Mouse (Mus musculus): ENCODE results near the gene Col16a1. TPM values are rescaled to one million over a fixed set of nuclear protein-coding genes. Genes with fewer than 3 reads are reported as not detected.

The Col16a1 gene
- polyA plus RNA-seq, 1 experiment from 2014 or later: 9.9 TPM

- DNase-seq (ENCODE audit: low spot score) (no peak), ATAC-seq (ENCODE audit: low FRiP score) (no peak)
- H3K36me3 ChIP-seq (ENCODE audit: control insufficient read depth, insufficient read depth, low read length): no peaks in the 10 kb centered on the region
- no peaks in the 10 kb centered on the region for H3K9me3 ChIP-seq (ENCODE audit: control insufficient read depth, low read length)
- no peak overlapping the region for H3K27ac ChIP-seq (ENCODE audit: low read depth, low read length)
- no peak overlapping the region for H3K4me2 ChIP-seq (replicated peaks; ENCODE audit: low read depth, low read length)
- H3K4me1 ChIP-seq (replicated peaks; ENCODE audit: control insufficient read depth, insufficient read depth, low read length): no peaks in the 10 kb centered on the region
- 76% methylated on average over 6 of the region's 6 CpGs for WGBS
- H3K4me3 ChIP-seq (ENCODE audit: low read depth, low read length): no peak overlapping the region
- H3K9ac ChIP-seq (ENCODE audit: low read depth, low read length): no peak overlapping the region
- H3K27me3 ChIP-seq (ENCODE audit: control insufficient read depth, insufficient read depth, low read length): peaks cover 6% of the 10 kb centered on the region
Observed at GRCm38 (mm10) chr4:130133399-130133798, 85.8 kb downstream of the Col16a1 start.

- Histone ChIP-seq H3K4me3 (ENCODE audit: low read depth, low read length) (peak overlapping the region; percentile 41), H3K36me3 (ENCODE audit: control insufficient read depth, insufficient read depth, low read length) (no peaks in the 10 kb centered on the region), H3K4me1 (replicated peaks; ENCODE audit: control insufficient read depth, insufficient read depth, low read length) (peaks cover 4% of the 10 kb centered on the region; the same call in 1 of the 2 replicates), H3K9ac (ENCODE audit: low read depth, low read length) (peak overlapping the region; percentile 48; the same call in 1 of the 2 replicates), H3K27ac (ENCODE audit: low read depth, low read length) (no peak overlapping the region), H3K27me3 (ENCODE audit: control insufficient read depth, insufficient read depth, low read length) (peaks cover 31% of the 10 kb centered on the region), H3K4me2 (replicated peaks; ENCODE audit: low read depth, low read length) (peak overlapping the region; percentile 84), H3K9me3 (ENCODE audit: control insufficient read depth, low read length) (no peaks in the 10 kb centered on the region)
- under 1% methylated on average over 54 of the region's 57 CpGs for WGBS
- peak; percentile 70 for ATAC-seq (ENCODE audit: low FRiP score)
- DNase-seq (ENCODE audit: low spot score): peak; percentile 90
Observed at GRCm38 (mm10) chr4:130138441-130139213, 91.0 kb downstream of the Col16a1 start.

GRCm38 (mm10) chr4:130139214-130139492 lies 91.5 kb downstream of the Col16a1 start, which contains the start of gene Hcrtr1:
Gene Hcrtr1 (minus strand): TSS chr4:130139359.
- Histone ChIP-seq H3K4me1 (replicated peaks; ENCODE audit: control insufficient read depth, insufficient read depth, low read length) (peaks cover 4% of the 10 kb centered on the region; the same call in 1 of the 2 replicates), H3K9me3 (ENCODE audit: control insufficient read depth, low read length) (no peaks in the 10 kb centered on the region), H3K9ac (ENCODE audit: low read depth, low read length) (peak within 1 kb of the TSS; percentile 48; the same call in 1 of the 2 replicates), H3K27me3 (ENCODE audit: control insufficient read depth, insufficient read depth, low read length) (peaks cover 31% of the 10 kb centered on the region), H3K4me2 (replicated peaks; ENCODE audit: low read depth, low read length) (peak within 1 kb of the TSS; percentile 84), H3K36me3 (ENCODE audit: control insufficient read depth, insufficient read depth, low read length) (no peaks in the 10 kb centered on the region), H3K27ac (ENCODE audit: low read depth, low read length) (no peak within 1 kb of the TSS), H3K4me3 (ENCODE audit: low read depth, low read length) (peak within 1 kb of the TSS; percentile 41)
- 3% methylated on average over 15 of the region's 15 CpGs for WGBS
- no peak; the same call in 1 of the 2 replicates for ATAC-seq (ENCODE audit: low FRiP score)
- no peak for DNase-seq (ENCODE audit: low spot score)

- Histone ChIP-seq H3K27ac (ENCODE audit: low read depth, low read length) (no peak overlapping the region), H3K9ac (ENCODE audit: low read depth, low read length) (no peak overlapping the region), H3K9me3 (ENCODE audit: control insufficient read depth, low read length) (no peaks in the 10 kb centered on the region), H3K4me2 (replicated peaks; ENCODE audit: low read depth, low read length) (no peak overlapping the region; the same call in 1 of the 2 replicates), H3K4me3 (ENCODE audit: low read depth, low read length) (no peak overlapping the region), H3K36me3 (ENCODE audit: control insufficient read depth, insufficient read depth, low read length) (no peaks in the 10 kb centered on the region), H3K27me3 (ENCODE audit: control insufficient read depth, insufficient read depth, low read length) (peaks cover 31% of the 10 kb centered on the region), H3K4me1 (replicated peaks; ENCODE audit: control insufficient read depth, insufficient read depth, low read length) (peaks cover 4% of the 10 kb centered on the region; the same call in 1 of the 2 replicates)
- ATAC-seq (ENCODE audit: low FRiP score): peak; percentile 37; the same call in 1 of the 2 replicates
- DNase-seq (ENCODE audit: low spot score): peak; percentile 45
- WGBS: 61% methylated on average over 9 of the region's 9 CpGs
Observed at GRCm38 (mm10) chr4:130140992-130141402, 93.4 kb downstream of the Col16a1 start.

GRCm38 (mm10) chr4:130141786-130142185 lies 94.1 kb downstream of the Col16a1 start:
- Histone ChIP-seq H3K4me3 (ENCODE audit: low read depth, low read length) (no peak overlapping the region), H3K9me3 (ENCODE audit: control insufficient read depth, low read length) (no peaks in the 10 kb centered on the region), H3K9ac (ENCODE audit: low read depth, low read length) (no peak overlapping the region), H3K27me3 (ENCODE audit: control insufficient read depth, insufficient read depth, low read length) (peaks cover 31% of the 10 kb centered on the region), H3K36me3 (ENCODE audit: control insufficient read depth, insufficient read depth, low read length) (no peaks in the 10 kb centered on the region), H3K27ac (ENCODE audit: low read depth, low read length) (no peak overlapping the region), H3K4me2 (replicated peaks; ENCODE audit: low read depth, low read length) (no peak overlapping the region), H3K4me1 (replicated peaks; ENCODE audit: control insufficient read depth, insufficient read depth, low read length) (peaks cover 4% of the 10 kb centered on the region; the same call in 1 of the 2 replicates)
- ATAC-seq (ENCODE audit: low FRiP score) (no peak), DNase-seq (ENCODE audit: low spot score) (no peak)
- 66% methylated on average over 3 of the region's 3 CpGs for WGBS

- Histone ChIP-seq H3K4me3 (ENCODE audit: low read depth, low read length) (no peak overlapping the region), H3K9me3 (ENCODE audit: control insufficient read depth, low read length) (no peaks in the 10 kb centered on the region), H3K27ac (ENCODE audit: low read depth, low read length) (no peak overlapping the region), H3K4me2 (replicated peaks; ENCODE audit: low read depth, low read length) (no peak overlapping the region), H3K9ac (ENCODE audit: low read depth, low read length) (no peak overlapping the region), H3K27me3 (ENCODE audit: control insufficient read depth, insufficient read depth, low read length) (no peaks in the 10 kb centered on the region), H3K36me3 (ENCODE audit: control insufficient read depth, insufficient read depth, low read length) (no peaks in the 10 kb centered on the region), H3K4me1 (replicated peaks; ENCODE audit: control insufficient read depth, insufficient read depth, low read length) (no peaks in the 10 kb centered on the region)
- DNase-seq (ENCODE audit: low spot score): no peak
- 86% methylated on average over 10 of the region's 10 CpGs for WGBS
- ATAC-seq (ENCODE audit: low FRiP score): no peak
Observed at GRCm38 (mm10) chr4:130148405-130148804, 100.8 kb downstream of the Col16a1 start.

Other genes starting within 250 kb of the Col16a1 start
- gene Ptp4a2, start 236.6 kb upstream of the Col16a1 start, polyA plus RNA-seq (2014; fragmentation: Nextera tagmentation; extraction: Ambion mirVana): 307 and 318 TPM in 2 replicates
- 0.08 TPM in 1 of 2 replicates, not detected in the other for gene Spocd1, start 118.6 kb upstream of the Col16a1 start, polyA plus RNA-seq (2014; fragmentation: Nextera tagmentation; extraction: Ambion mirVana)
- gene Adgrb2, start 63.0 kb upstream of the Col16a1 start, polyA plus RNA-seq (2014; fragmentation: Nextera tagmentation; extraction: Ambion mirVana): 4.5 and 6.3 TPM in 2 replicates
- gene Pef1, start 54.7 kb downstream of the Col16a1 start, polyA plus RNA-seq (2014; fragmentation: Nextera tagmentation; extraction: Ambion mirVana): 71.4 and 72.4 TPM in 2 replicates
- 0.46 and 0.59 TPM in 2 replicates for gene Hcrtr1, start 91.5 kb downstream of the Col16a1 start, polyA plus RNA-seq (2014; fragmentation: Nextera tagmentation; extraction: Ambion mirVana)
- gene Tinagl1, start 127.3 kb downstream of the Col16a1 start, polyA plus RNA-seq (2014; fragmentation: Nextera tagmentation; extraction: Ambion mirVana): 8.2 and 10.0 TPM in 2 replicates
- gene Gm853, start 174.6 kb downstream of the Col16a1 start, polyA plus RNA-seq (2014; fragmentation: Nextera tagmentation; extraction: Ambion mirVana): 0.45 and 1.2 TPM in 2 replicates
- gene Serinc2, start 231.4 kb downstream of the Col16a1 start, polyA plus RNA-seq (2014; fragmentation: Nextera tagmentation; extraction: Ambion mirVana): 57.9 and 58.8 TPM in 2 replicates